ENCODE assay signal across 16 mouse cellular contexts in the genomic region with DNA sequence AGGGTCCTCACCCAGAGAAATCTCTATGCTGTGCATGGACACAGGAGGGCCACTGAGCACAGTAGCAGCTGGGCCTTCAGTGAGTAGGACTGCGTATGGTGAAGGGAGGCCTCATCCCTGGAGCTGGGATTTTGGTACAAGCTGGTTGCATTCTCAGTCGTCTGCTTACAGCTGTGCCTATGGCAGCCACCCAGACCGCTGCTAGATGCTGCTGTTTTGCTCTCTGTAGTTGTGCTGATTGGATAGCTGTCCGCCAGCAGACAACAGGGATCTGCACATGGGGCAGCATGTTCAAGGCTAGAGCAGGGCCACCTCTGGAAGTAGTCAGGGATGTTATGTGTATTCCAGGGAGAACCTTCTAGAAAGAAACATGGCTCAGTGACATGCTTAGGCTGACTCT. TPM values are rescaled to one million over a fixed set of nuclear protein-coding genes. Genes with fewer than 3 reads are reported as not detected.
DNase-seq lines count a peak whose midpoint lies in the region; ATAC-seq lines count a peak whose summit lies in the region.
"Had no signal": no experiment of that assay in that cellular context is flagged by ENCODE, and none has a peak within 500 bp of the region (broad histone marks: within the 10 kb centered on the region; RNA-seq: fewer than 3 reads in every experiment).

No protein-coding gene starts in this region.

- no peak overlapping the region for H3K27ac ChIP-seq in kidney, embryonic 16.5 days (ENCODE audit: low read length)
- H3K27ac ChIP-seq in heart, embryonic 14.5 days (replicated peaks in 1 of 2; ENCODE audit: control insufficient read depth in 1 of 2, insufficient read depth in 1 of 2, low read depth in 2 of 2, low read length in 2 of 2): peak overlapping the region; percentile 94
- no peak overlapping the region for H3K27ac ChIP-seq in stomach, embryonic 16.5 days (ENCODE audit: low read length)
- H3K27ac ChIP-seq: forebrain, embryonic 13.5 days; hindbrain, embryonic 10.5 days had no signal

- DNase-seq in kidney, postnatal 10 days: peak; percentile 72
- peak; percentile 55 for DNase-seq in testis, postnatal 10 days (ENCODE audit: low spot score)
- DNase-seq in testis, postnatal 14 days (ENCODE audit: low spot score): no peak
- no peak for DNase-seq in urinary bladder, postnatal 4 days (ENCODE audit: low spot score in 2 of 2)
- DNase-seq in ovary, postnatal 36 days (ENCODE audit: low spot score): no peak
- DNase-seq: cerebellum, adult 11 months; lung, postnatal 36 days; midbrain, embryonic 14.5 days; right cerebral cortex, postnatal 25 days had no signal

- H3K4me3 ChIP-seq in kidney, embryonic 16.5 days (ENCODE audit: low read length): no peak overlapping the region
- no peak overlapping the region for H3K4me3 ChIP-seq in heart, embryonic 14.5 days (ENCODE audit: control insufficient read depth in 1 of 2, insufficient read depth in 1 of 2, low read depth in 1 of 2, low read length in 2 of 2)
- no peak overlapping the region for H3K4me3 ChIP-seq in stomach, embryonic 16.5 days (replicated peaks; ENCODE audit: low read length)
- H3K4me3 ChIP-seq: forebrain, embryonic 13.5 days; hindbrain, embryonic 10.5 days; liver, embryonic 12.5 days had no signal

- no peak overlapping the region for H3K9ac ChIP-seq in kidney, embryonic 16.5 days (replicated peaks; ENCODE audit: low read length)
- H3K9ac ChIP-seq in heart, embryonic 14.5 days (ENCODE audit: low read length): peak overlapping the region; percentile 64; the same call in 1 of the 2 replicates
- no peak overlapping the region for H3K9ac ChIP-seq in stomach, embryonic 16.5 days (ENCODE audit: low read length)
- H3K9ac ChIP-seq: forebrain, embryonic 13.5 days; liver, embryonic 12.5 days had no signal

- no peak overlapping the region for H3K4me2 ChIP-seq in kidney, embryonic 16.5 days (replicated peaks; ENCODE audit: low read depth, low read length)
- H3K4me2 ChIP-seq in heart, embryonic 14.5 days (ENCODE audit: low read length): no peak overlapping the region
- no peak overlapping the region for H3K4me2 ChIP-seq in stomach, embryonic 16.5 days (ENCODE audit: low read depth, low read length)
- H3K4me2 ChIP-seq: forebrain, embryonic 13.5 days; liver, embryonic 12.5 days had no signal

- no peak for ATAC-seq in kidney, embryonic 16.5 days (ENCODE audit: low FRiP score, low TSS enrichment)
- no peak for ATAC-seq in heart, embryonic 14.5 days (ENCODE audit: insufficient number of reproducible peaks, insufficient read depth, low FRiP score, low read depth)
- 0 out of 2 replicates have a peak, but pooled peaks have one; percentile 26 for ATAC-seq in stomach, embryonic 16.5 days (ENCODE audit: insufficient read depth, low FRiP score)
- ATAC-seq: forebrain, embryonic 13.5 days; liver, embryonic 12.5 days had no signal

- no peaks in the 10 kb centered on the region for H3K27me3 ChIP-seq in kidney, embryonic 16.5 days (ENCODE audit: insufficient read depth, low read length)
- H3K27me3 ChIP-seq in heart, embryonic 14.5 days (ENCODE audit: control insufficient read depth, insufficient read depth, low read length): no peaks in the 10 kb centered on the region
- no peaks in the 10 kb centered on the region for H3K27me3 ChIP-seq in stomach, embryonic 16.5 days (ENCODE audit: control insufficient read depth, insufficient read depth, low read length)
- H3K27me3 ChIP-seq: forebrain, embryonic 13.5 days; liver, embryonic 12.5 days had no signal

- H3K4me1 ChIP-seq in kidney, embryonic 16.5 days (ENCODE audit: insufficient read depth, low read length): no peaks in the 10 kb centered on the region; the same call in 1 of the 2 replicates
- H3K4me1 ChIP-seq in heart, embryonic 14.5 days (ENCODE audit: control insufficient read depth in 2 of 2, insufficient read depth in 2 of 2, low read length in 2 of 2): peaks cover 23 to 57% of the 10 kb centered on the region in 2 experiments
- H3K4me1 ChIP-seq in stomach, embryonic 16.5 days (ENCODE audit: control insufficient read depth, insufficient read depth, low read length): peaks cover 13% of the 10 kb centered on the region
- H3K4me1 ChIP-seq: forebrain, embryonic 13.5 days had no signal

- peaks cover 4% of the 10 kb centered on the region; the same call in 1 of the 2 replicates for H3K9me3 ChIP-seq in kidney, embryonic 16.5 days (ENCODE audit: low read length)
- no peaks in the 10 kb centered on the region for H3K9me3 ChIP-seq in heart, embryonic 14.5 days (ENCODE audit: control insufficient read depth, low read length)
- no peaks in the 10 kb centered on the region for H3K9me3 ChIP-seq in stomach, embryonic 16.5 days (replicated peaks; ENCODE audit: control insufficient read depth, low read length)
- H3K9me3 ChIP-seq: forebrain, embryonic 13.5 days; liver, embryonic 12.5 days had no signal

- no peaks in the 10 kb centered on the region for H3K36me3 ChIP-seq in kidney, embryonic 16.5 days (ENCODE audit: insufficient read depth, low read length)
- no peaks in the 10 kb centered on the region for H3K36me3 ChIP-seq in heart, embryonic 14.5 days (ENCODE audit: control insufficient read depth, insufficient read depth, low read length)
- no peaks in the 10 kb centered on the region for H3K36me3 ChIP-seq in stomach, embryonic 16.5 days (ENCODE audit: control insufficient read depth, insufficient read depth, low read length)
- H3K36me3 ChIP-seq: G1E; hindbrain, embryonic 10.5 days; liver, embryonic 12.5 days had no signal

- 87% methylated on average over 4 of the region's 4 CpGs for WGBS in kidney, embryonic 16.5 days
- WGBS in heart, embryonic 14.5 days: 55% methylated on average over 4 of the region's 4 CpGs
- WGBS in stomach, embryonic 16.5 days: 75% methylated on average over 4 of the region's 4 CpGs

RNA-seq across cellular contexts. Expression of gene Lrrfip1, which starts 33.0 kb away (rescaled TPM):
- 45.9 and 50.8 TPM in 2 replicates for polyA plus RNA-seq in kidney, embryonic 16.5 days (2015; fragmentation: Nextera tagmentation; extraction: Ambion mirVana)
- polyA plus RNA-seq in heart, embryonic 14.5 days (2014; fragmentation: Nextera tagmentation; extraction: Ambion mirVana): 151 and 161 TPM in 2 replicates
- 85.4 and 88.0 TPM in 2 replicates for polyA plus RNA-seq in stomach, embryonic 16.5 days (2015; fragmentation: Nextera tagmentation; extraction: Ambion mirVana)
- polyA plus RNA-seq: G1E had no signal

Comparison
In these comparisons a context has a peak if more than half of its experiments do, and no peak if none do; other contexts are left out.
1. DNase-seq: peak in kidney, postnatal 10 days (single experiment) and testis, postnatal 10 days (single experiment); none in testis, postnatal 14 days (single experiment), urinary bladder, postnatal 4 days (0 of 2) and ovary, postnatal 36 days (single experiment).
2. H3K27ac ChIP-seq: peak in heart, embryonic 14.5 days (2 of 2); none in kidney, embryonic 16.5 days (single experiment) and stomach, embryonic 16.5 days (single experiment).